23 mouse cellular contexts compared by ENCODE assay signal in the genomic region with DNA sequence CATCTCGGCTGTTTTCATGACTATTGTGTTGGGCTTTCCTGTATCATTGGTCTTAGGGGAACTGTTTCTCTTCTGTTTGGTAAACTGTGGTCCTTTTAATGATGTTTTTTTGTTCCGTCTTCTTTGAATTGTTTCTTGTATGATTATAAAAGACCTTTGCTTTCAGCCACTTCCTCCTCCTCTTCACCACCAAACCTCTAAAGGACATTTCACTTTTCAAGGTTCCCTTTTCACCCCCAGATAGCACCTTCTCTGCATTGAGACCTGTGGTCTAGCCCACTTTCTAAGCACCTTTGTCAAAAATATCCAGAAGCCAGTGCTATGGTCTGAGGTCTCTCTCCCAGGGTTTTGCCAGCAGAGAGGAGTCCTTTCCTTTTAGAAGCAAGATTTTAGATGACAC.
"Had no signal": no experiment of that assay in that cellular context is flagged by ENCODE, and none has a peak within 500 bp of the region (broad histone marks: within the 10 kb centered on the region; RNA-seq: fewer than 3 reads in every experiment).

No protein-coding gene starts in this region.

- H3K27ac ChIP-seq: kidney, postnatal 0 days; layer of hippocampus, adult 2 months; left cerebral cortex, adult 2 months; liver, embryonic 13.5 days; midbrain, embryonic 10.5 days; midbrain, embryonic 13.5 days; neural tube, embryonic 13.5 days; stomach, postnatal 0 days had no signal

- H3K4me2 ChIP-seq: liver, embryonic 13.5 days; midbrain, embryonic 13.5 days; neural tube, embryonic 13.5 days had no signal

- H3K4me1 ChIP-seq: liver, embryonic 13.5 days; megakaryocyte, embryonic 14.5 days; neural tube, embryonic 13.5 days had no signal

- H3K4me3 ChIP-seq: layer of hippocampus, adult 2 months; left cerebral cortex, adult 2 months; liver, embryonic 13.5 days; megakaryocyte, embryonic 14.5 days; midbrain, embryonic 10.5 days; midbrain, embryonic 13.5 days; myocyte; neural tube, embryonic 13.5 days had no signal

- H3K9ac ChIP-seq: liver, embryonic 13.5 days; midbrain, embryonic 13.5 days; neural tube, embryonic 13.5 days had no signal

- H3K36me3 ChIP-seq: liver, embryonic 13.5 days; midbrain, embryonic 10.5 days; midbrain, embryonic 13.5 days; neural tube, embryonic 13.5 days had no signal

- ATAC-seq: midbrain, embryonic 13.5 days; midbrain, embryonic 16.5 days had no signal

- H3K27me3 ChIP-seq: liver, embryonic 13.5 days; midbrain, embryonic 13.5 days; neural tube, embryonic 13.5 days had no signal

- DNase-seq: kidney, adult 11 months; kidney, adult 8-10 months; kidney, postnatal 25 days; layer of hippocampus, adult 9-11 months; layer of hippocampus, postnatal 36 days; liver, embryonic 13.5 days; lung, adult 2 months; lung, postnatal 14 days; lung, postnatal 4 days; retina, postnatal 1 day; thymus, adult 2 months; thymus, postnatal 14 days; thymus, postnatal 4 days had no signal

- H3K9me3 ChIP-seq: liver, embryonic 13.5 days; midbrain, embryonic 10.5 days; midbrain, embryonic 13.5 days; neural tube, embryonic 13.5 days had no signal
